Mouse (Mus musculus) stomach, postnatal 0 days (tissue): Measurements from ENCODE around the gene Katna1.

Experiments
- CTCF ChIP-seq: IDR thresholded peaks from 2 replicates; pipeline ENCODE4 v1.5.1; 2016; ENCODE audit warnings: antibody characterized with exemption, low read depth, mild to moderate bottlenecking, moderate library complexity
- EP300 ChIP-seq: optimal IDR thresholded peaks from 2 replicates; pipeline ENCODE3; 2016; ENCODE audit warnings: antibody characterized with exemption

DNA sequence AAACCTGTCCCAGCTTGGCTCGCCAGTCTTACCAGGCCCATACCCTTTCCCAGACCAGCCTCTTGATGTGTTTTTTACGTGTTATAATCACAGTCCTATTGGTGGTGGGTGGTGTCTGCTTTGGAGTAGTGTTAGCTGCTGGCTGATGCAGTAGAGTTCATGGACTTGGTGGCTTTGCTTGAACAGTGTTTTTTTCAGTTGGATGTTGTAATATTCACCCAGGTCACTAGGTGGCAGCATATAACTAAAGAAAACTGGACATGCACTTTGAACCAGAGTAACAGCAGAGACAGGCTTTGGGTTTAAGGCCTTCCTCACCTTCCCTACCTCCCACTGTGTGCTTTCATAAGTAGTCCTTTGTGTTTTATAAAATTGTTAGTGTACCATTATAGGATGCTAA lies 84.1 kb downstream of the Katna1 start:
- TF ChIP-seq CTCF (peak; percentile 82), EP300 (no peak)
